Mouse (Mus musculus) induced T-regulatory cell, adult 2 months (primary cell): ENCODE measurements around the gene Vipr2.

ENCODE experiments used
- DNase-seq: peaks from one replicate; pipeline ENCODE4 v3.0.0-alpha.2; 2012; ENCODE audit warnings: low read depth

The Vipr2 gene

GRCm38 (mm10) chr12:116096361-116096904 lies 18.9 kb downstream of the Vipr2 start:
- no peak for DNase-seq

- no peak for DNase-seq
These were observed 19.6 kb downstream of the Vipr2 start for GRCm38 (mm10) chr12:116097166-116097565.

GRCm38 (mm10) chr12:116101945-116102344 lies 24.4 kb downstream of the Vipr2 start:
- DNase-seq, result no peak

GRCm38 (mm10) chr12:116109451-116110353 lies 32.2 kb downstream of the Vipr2 start:
- DNase-seq, result no peak

GRCm38 (mm10) chr12:116111007-116111694 lies 33.6 kb downstream of the Vipr2 start:
- no peak for DNase-seq

- DNase-seq, result no peak
These were observed 38.3 kb downstream of the Vipr2 start for GRCm38 (mm10) chr12:116115781-116116180.

- no peak for DNase-seq
These were observed 38.9 kb downstream of the Vipr2 start for GRCm38 (mm10) chr12:116116455-116116854.

- no peak for DNase-seq
These were observed 39.9 kb downstream of the Vipr2 start for GRCm38 (mm10) chr12:116117352-116117929.

- DNase-seq, result no peak
These were observed 41.5 kb downstream of the Vipr2 start for GRCm38 (mm10) chr12:116119001-116119400.

- DNase-seq, result no peak
These were observed 46.3 kb downstream of the Vipr2 start for GRCm38 (mm10) chr12:116123786-116124185.

GRCm38 (mm10) chr12:116130936-116131335 lies 53.4 kb downstream of the Vipr2 start:
- DNase-seq, result no peak

GRCm38 (mm10) chr12:116132909-116133308 lies 55.4 kb downstream of the Vipr2 start:
- DNase-seq, result no peak

GRCm38 (mm10) chr12:116135906-116136305 lies 58.4 kb downstream of the Vipr2 start:
- DNase-seq, result no peak

GRCm38 (mm10) chr12:116138322-116139205 lies 61.0 kb downstream of the Vipr2 start:
- peak; percentile 41 for DNase-seq

GRCm38 (mm10) chr12:116140605-116141004 lies 63.1 kb downstream of the Vipr2 start:
- peak; percentile 45 for DNase-seq

- DNase-seq, result no peak
These were observed 64.3 kb downstream of the Vipr2 start for GRCm38 (mm10) chr12:116141816-116142215.

- DNase-seq, result no peak
These were observed 64.9 kb downstream of the Vipr2 start for GRCm38 (mm10) chr12:116142464-116142863.

- DNase-seq, result peak; percentile 63
These were observed 67.7 kb downstream of the Vipr2 start for GRCm38 (mm10) chr12:116145246-116145645.

GRCm38 (mm10) chr12:116145686-116146085 lies 68.2 kb downstream of the Vipr2 start:
- DNase-seq, result no peak

- no peak for DNase-seq
These were observed 69.6 kb downstream of the Vipr2 start for GRCm38 (mm10) chr12:116146996-116147634.

GRCm38 (mm10) chr12:116152866-116153428 lies 75.4 kb downstream of the Vipr2 start:
- no peak for DNase-seq
